Mouse (Mus musculus): ENCODE measurements around the gene Ntn4. TPM values are rescaled to one million over a fixed set of nuclear protein-coding genes. Genes with fewer than 3 reads are reported as not detected.

The Ntn4 gene
- polyA plus RNA-seq, 1 experiment: 0.48 TPM

- no peaks in the 10 kb centered on the region for H3K36me3 ChIP-seq (ENCODE audit: control insufficient read depth, insufficient read depth)
- H3K79me3 ChIP-seq (ENCODE audit: low read depth): no peaks in the 10 kb centered on the region
- H3K4me3 ChIP-seq (ENCODE audit: insufficient read depth, poor library complexity, severe bottlenecking): no peak overlapping the region
- no peak for TF ChIP-seq CEBPB (IDR thresholded peaks at IDR 0.05; ENCODE audit: low read depth)
- TF ChIP-seq USF1 (IDR thresholded peaks at IDR 0.05; ENCODE audit: low read depth): no peak
- TF ChIP-seq MYOD1 (IDR thresholded peaks at IDR 0.05; ENCODE audit: control insufficient read depth, insufficient read length, low read depth): no peak
- TF ChIP-seq FOSL1 (IDR thresholded peaks at IDR 0.05; ENCODE audit: insufficient read depth, low read length, poor library complexity, severe bottlenecking): no peak
- no peak for TF ChIP-seq MAX (IDR thresholded peaks at IDR 0.05)
- no peak for TF ChIP-seq CTCF (IDR thresholded peaks at IDR 0.05; ENCODE audit: control insufficient read depth, insufficient read depth, insufficient read length)
- no peak for TF ChIP-seq MYOG (IDR thresholded peaks at IDR 0.05; ENCODE audit: control insufficient read depth, extremely low read depth, insufficient read length)
- no peaks in the 10 kb centered on the region for H3K79me2 ChIP-seq (ENCODE audit: control insufficient read depth, insufficient read depth)
- H3ac ChIP-seq (ENCODE audit: control insufficient read depth, insufficient read length, low read depth): no peak overlapping the region
- H3K27me3 ChIP-seq (ENCODE audit: control insufficient read depth, insufficient read depth, insufficient read length): no peaks in the 10 kb centered on the region
Observed at GRCm38 (mm10) chr10:93767245-93767644, 126.8 kb downstream of the Ntn4 start.

GRCm38 (mm10) chr10:93768222-93768621 is 127.7 kb downstream of the Ntn4 start:
- H3K79me3 ChIP-seq (ENCODE audit: low read depth): no peaks in the 10 kb centered on the region
- no peaks in the 10 kb centered on the region for H3K79me2 ChIP-seq (ENCODE audit: control insufficient read depth, insufficient read depth)
- no peaks in the 10 kb centered on the region for H3K36me3 ChIP-seq (ENCODE audit: control insufficient read depth, insufficient read depth)
- TF ChIP-seq MYOG (IDR thresholded peaks at IDR 0.05; ENCODE audit: control insufficient read depth, extremely low read depth, insufficient read length): no peak
- TF ChIP-seq USF1 (IDR thresholded peaks at IDR 0.05; ENCODE audit: low read depth): no peak
- no peak for TF ChIP-seq MAX (IDR thresholded peaks at IDR 0.05)
- TF ChIP-seq FOSL1 (IDR thresholded peaks at IDR 0.05; ENCODE audit: insufficient read depth, low read length, poor library complexity, severe bottlenecking): no peak
- TF ChIP-seq MYOD1 (IDR thresholded peaks at IDR 0.05; ENCODE audit: control insufficient read depth, insufficient read length, low read depth): no peak
- TF ChIP-seq CEBPB (IDR thresholded peaks at IDR 0.05; ENCODE audit: low read depth): no peak
- TF ChIP-seq CTCF (IDR thresholded peaks at IDR 0.05; ENCODE audit: control insufficient read depth, insufficient read depth, insufficient read length): no peak
- H3K27me3 ChIP-seq (ENCODE audit: control insufficient read depth, insufficient read depth, insufficient read length): no peaks in the 10 kb centered on the region
- H3ac ChIP-seq (ENCODE audit: control insufficient read depth, insufficient read length, low read depth): no peak overlapping the region
- no peak overlapping the region for H3K4me3 ChIP-seq (ENCODE audit: insufficient read depth, poor library complexity, severe bottlenecking)

- no peaks in the 10 kb centered on the region for H3K79me2 ChIP-seq (ENCODE audit: control insufficient read depth, insufficient read depth)
- no peaks in the 10 kb centered on the region for H3K79me3 ChIP-seq (ENCODE audit: low read depth)
- H3K27me3 ChIP-seq (ENCODE audit: control insufficient read depth, insufficient read depth, insufficient read length): no peaks in the 10 kb centered on the region
- no peak for TF ChIP-seq USF1 (IDR thresholded peaks at IDR 0.05; ENCODE audit: low read depth)
- no peak for TF ChIP-seq CEBPB (IDR thresholded peaks at IDR 0.05; ENCODE audit: low read depth)
- TF ChIP-seq CTCF (IDR thresholded peaks at IDR 0.05; ENCODE audit: control insufficient read depth, insufficient read depth, insufficient read length): no peak
- TF ChIP-seq MAX (IDR thresholded peaks at IDR 0.05): no peak
- TF ChIP-seq FOSL1 (IDR thresholded peaks at IDR 0.05; ENCODE audit: insufficient read depth, low read length, poor library complexity, severe bottlenecking): no peak
- no peaks in the 10 kb centered on the region for H3K36me3 ChIP-seq (ENCODE audit: control insufficient read depth, insufficient read depth)
- no peak overlapping the region for H3ac ChIP-seq (ENCODE audit: control insufficient read depth, insufficient read length, low read depth)
- no peak overlapping the region for H3K4me3 ChIP-seq (ENCODE audit: insufficient read depth, poor library complexity, severe bottlenecking)
Observed at GRCm38 (mm10) chr10:93771931-93772465, 131.5 kb downstream of the Ntn4 start.

- no peak overlapping the region for H3ac ChIP-seq (ENCODE audit: control insufficient read depth, insufficient read length, low read depth)
- no peaks in the 10 kb centered on the region for H3K36me3 ChIP-seq (ENCODE audit: control insufficient read depth, insufficient read depth)
- no peaks in the 10 kb centered on the region for H3K79me3 ChIP-seq (ENCODE audit: low read depth)
- H3K4me3 ChIP-seq (ENCODE audit: insufficient read depth, poor library complexity, severe bottlenecking): no peak overlapping the region
- TF ChIP-seq MYOG (IDR thresholded peaks at IDR 0.05; ENCODE audit: control insufficient read depth, extremely low read depth, insufficient read length): no peak
- no peak for TF ChIP-seq FOSL1 (IDR thresholded peaks at IDR 0.05; ENCODE audit: insufficient read depth, low read length, poor library complexity, severe bottlenecking)
- TF ChIP-seq USF1 (IDR thresholded peaks at IDR 0.05; ENCODE audit: low read depth): no peak
- no peak for TF ChIP-seq MYOD1 (IDR thresholded peaks at IDR 0.05; ENCODE audit: control insufficient read depth, insufficient read length, low read depth)
- no peak for TF ChIP-seq CEBPB (IDR thresholded peaks at IDR 0.05; ENCODE audit: low read depth)
- no peak for TF ChIP-seq CTCF (IDR thresholded peaks at IDR 0.05; ENCODE audit: control insufficient read depth, insufficient read depth, insufficient read length)
- TF ChIP-seq MAX (IDR thresholded peaks at IDR 0.05): no peak
- H3K27me3 ChIP-seq (ENCODE audit: control insufficient read depth, insufficient read depth, insufficient read length): no peaks in the 10 kb centered on the region
- no peaks in the 10 kb centered on the region for H3K79me2 ChIP-seq (ENCODE audit: control insufficient read depth, insufficient read depth)
Observed at GRCm38 (mm10) chr10:93772492-93772891, 132.0 kb downstream of the Ntn4 start.

GRCm38 (mm10) chr10:93776731-93777151 is 136.3 kb downstream of the Ntn4 start:
- Histone ChIP-seq H3ac (ENCODE audit: control insufficient read depth, insufficient read length, low read depth) (no peak overlapping the region), H3K4me3 (ENCODE audit: insufficient read depth, poor library complexity, severe bottlenecking) (no peak overlapping the region), H3K27me3 (ENCODE audit: control insufficient read depth, insufficient read depth, insufficient read length) (no peaks in the 10 kb centered on the region), H3K79me3 (ENCODE audit: low read depth) (no peaks in the 10 kb centered on the region), H3K79me2 (ENCODE audit: control insufficient read depth, insufficient read depth) (no peaks in the 10 kb centered on the region), H3K36me3 (ENCODE audit: control insufficient read depth, insufficient read depth) (no peaks in the 10 kb centered on the region)
- TF ChIP-seq CEBPB (IDR thresholded peaks at IDR 0.05; ENCODE audit: low read depth) (no peak), MYOG (IDR thresholded peaks at IDR 0.05; ENCODE audit: control insufficient read depth, extremely low read depth, insufficient read length) (no peak), MAX (IDR thresholded peaks at IDR 0.05) (no peak), MYOD1 (IDR thresholded peaks at IDR 0.05; ENCODE audit: control insufficient read depth, insufficient read length, low read depth) (no peak), USF1 (IDR thresholded peaks at IDR 0.05; ENCODE audit: low read depth) (no peak), FOSL1 (IDR thresholded peaks at IDR 0.05; ENCODE audit: insufficient read depth, low read length, poor library complexity, severe bottlenecking) (no peak), CTCF (IDR thresholded peaks at IDR 0.05; ENCODE audit: control insufficient read depth, insufficient read depth, insufficient read length) (no peak)

GRCm38 (mm10) chr10:93777372-93777771 is 136.9 kb downstream of the Ntn4 start:
- Histone ChIP-seq H3ac (ENCODE audit: control insufficient read depth, insufficient read length, low read depth) (no peak overlapping the region), H3K27me3 (ENCODE audit: control insufficient read depth, insufficient read depth, insufficient read length) (no peaks in the 10 kb centered on the region), H3K79me2 (ENCODE audit: control insufficient read depth, insufficient read depth) (no peaks in the 10 kb centered on the region), H3K79me3 (ENCODE audit: low read depth) (no peaks in the 10 kb centered on the region), H3K4me3 (ENCODE audit: insufficient read depth, poor library complexity, severe bottlenecking) (no peak overlapping the region), H3K36me3 (ENCODE audit: control insufficient read depth, insufficient read depth) (no peaks in the 10 kb centered on the region)
- TF ChIP-seq FOSL1 (IDR thresholded peaks at IDR 0.05; ENCODE audit: insufficient read depth, low read length, poor library complexity, severe bottlenecking): no peak
- no peak for TF ChIP-seq CTCF (IDR thresholded peaks at IDR 0.05; ENCODE audit: control insufficient read depth, insufficient read depth, insufficient read length)
- TF ChIP-seq MAX (IDR thresholded peaks at IDR 0.05): no peak
